Mouse (Mus musculus): ENCODE measurements at regions not wholly inside any gene's neighbourhood (a gene's known extent, or its start where the extent isn't known, plus 50 kb on each side); places are given as distances from the start of the nearest gene placed in this dataset.

GRCm38 (mm10) chr4:45648884-45649577 is 116.8 kb upstream of the Shb start:
- Histone ChIP-seq H3K9me3 (replicated peaks; ENCODE audit: control insufficient read depth, low read length) (no peaks in the 10 kb centered on the region), H3K27me3 (ENCODE audit: control insufficient read depth, insufficient read depth, low read length) (no peaks in the 10 kb centered on the region), H3K27ac (ENCODE audit: low read depth, low read length) (no peak overlapping the region), H3K4me2 (no peak overlapping the region), H3K36me3 (ENCODE audit: control insufficient read depth, insufficient read depth, low read length) (no peaks in the 10 kb centered on the region), H3K4me1 (ENCODE audit: control insufficient read depth, insufficient read depth, low read length) (no peaks in the 10 kb centered on the region), H3K9ac (ENCODE audit: low read depth, low read length) (no peak overlapping the region), H3K4me3 (ENCODE audit: low read depth, low read length) (no peak overlapping the region)
- WGBS (ENCODE audit: insufficient replicate concordance) = 84% methylated on average over 9 of the region's 9 CpGs
- no peak for ATAC-seq (replicated peaks; ENCODE audit: insufficient number of reproducible peaks, low FRiP score, low TSS enrichment)

GRCm38 (mm10) chr4:45647514-45647913 is 115.2 kb upstream of the Shb start:
- H3K4me1 ChIP-seq (ENCODE audit: control insufficient read depth, insufficient read depth, low read length) = no peaks in the 10 kb centered on the region
- 71% methylated on average over 3 of the region's 3 CpGs for WGBS (ENCODE audit: insufficient replicate concordance)
- no peak overlapping the region for H3K9ac ChIP-seq (ENCODE audit: low read depth, low read length)
- no peak overlapping the region for H3K4me3 ChIP-seq (ENCODE audit: low read depth, low read length)
- no peak overlapping the region for H3K4me2 ChIP-seq
- H3K9me3 ChIP-seq (replicated peaks; ENCODE audit: control insufficient read depth, low read length) = no peaks in the 10 kb centered on the region
- no peak overlapping the region for H3K27ac ChIP-seq (ENCODE audit: low read depth, low read length)
- no peak for ATAC-seq (replicated peaks; ENCODE audit: insufficient number of reproducible peaks, low FRiP score, low TSS enrichment)
- no peaks in the 10 kb centered on the region for H3K36me3 ChIP-seq (ENCODE audit: control insufficient read depth, insufficient read depth, low read length)
- H3K27me3 ChIP-seq (ENCODE audit: control insufficient read depth, insufficient read depth, low read length) = no peaks in the 10 kb centered on the region

- 80% methylated on average over 10 of the region's 10 CpGs for whole genome bisulfite sequencing (ENCODE audit: insufficient replicate concordance)
- Histone ChIP-seq H3K4me3 (ENCODE audit: low read depth, low read length) (no peak overlapping the region), H3K9me3 (replicated peaks; ENCODE audit: control insufficient read depth, low read length) (no peaks in the 10 kb centered on the region), H3K36me3 (ENCODE audit: control insufficient read depth, insufficient read depth, low read length) (no peaks in the 10 kb centered on the region), H3K4me2 (no peak overlapping the region), H3K4me1 (ENCODE audit: control insufficient read depth, insufficient read depth, low read length) (no peaks in the 10 kb centered on the region), H3K27me3 (ENCODE audit: control insufficient read depth, insufficient read depth, low read length) (no peaks in the 10 kb centered on the region), H3K27ac (ENCODE audit: low read depth, low read length) (no peak overlapping the region), H3K9ac (ENCODE audit: low read depth, low read length) (no peak overlapping the region)
- no peak for ATAC-seq (replicated peaks; ENCODE audit: insufficient number of reproducible peaks, low FRiP score, low TSS enrichment)
Observed at GRCm38 (mm10) chr4:45642604-45643003, 110.3 kb upstream of the Shb start.

- Histone ChIP-seq H3K27ac (ENCODE audit: low read depth, low read length) (no peak overlapping the region), H3K4me2 (no peak overlapping the region), H3K4me3 (ENCODE audit: low read depth, low read length) (no peak overlapping the region), H3K36me3 (ENCODE audit: control insufficient read depth, insufficient read depth, low read length) (no peaks in the 10 kb centered on the region), H3K9me3 (replicated peaks; ENCODE audit: control insufficient read depth, low read length) (no peaks in the 10 kb centered on the region), H3K9ac (ENCODE audit: low read depth, low read length) (no peak overlapping the region), H3K4me1 (ENCODE audit: control insufficient read depth, insufficient read depth, low read length) (no peaks in the 10 kb centered on the region), H3K27me3 (ENCODE audit: control insufficient read depth, insufficient read depth, low read length) (no peaks in the 10 kb centered on the region)
- WGBS (ENCODE audit: insufficient replicate concordance) = 65% methylated on average over 5 of the region's 5 CpGs
- ATAC-seq (replicated peaks; ENCODE audit: insufficient number of reproducible peaks, low FRiP score, low TSS enrichment) = no peak
Observed at GRCm38 (mm10) chr4:45641272-45641671, 109.0 kb upstream of the Shb start.

- 53% methylated on average over 11 of the region's 11 CpGs for WGBS (ENCODE audit: insufficient replicate concordance)
- H3K4me2 ChIP-seq = no peak overlapping the region
Observed at GRCm38 (mm10) chr4:45640713-45641112, 108.4 kb upstream of the Shb start.

GRCm38 (mm10) chr4:45639397-45640034 is 107.2 kb upstream of the Shb start:
- WGBS (ENCODE audit: insufficient replicate concordance) = 82% methylated on average over 12 of the region's 12 CpGs
- Histone ChIP-seq H3K4me3 (ENCODE audit: low read depth, low read length) (no peak overlapping the region), H3K9me3 (replicated peaks; ENCODE audit: control insufficient read depth, low read length) (no peaks in the 10 kb centered on the region), H3K27ac (ENCODE audit: low read depth, low read length) (no peak overlapping the region), H3K36me3 (ENCODE audit: control insufficient read depth, insufficient read depth, low read length) (no peaks in the 10 kb centered on the region), H3K4me1 (ENCODE audit: control insufficient read depth, insufficient read depth, low read length) (no peaks in the 10 kb centered on the region), H3K4me2 (no peak overlapping the region), H3K27me3 (ENCODE audit: control insufficient read depth, insufficient read depth, low read length) (no peaks in the 10 kb centered on the region), H3K9ac (ENCODE audit: low read depth, low read length) (no peak overlapping the region)
- no peak for ATAC-seq (replicated peaks; ENCODE audit: insufficient number of reproducible peaks, low FRiP score, low TSS enrichment)

More at GRCm38 (mm10) chr4:45640713-45641112, 108.4 kb upstream of the Shb start:
- H3K27me3 ChIP-seq (ENCODE audit: control insufficient read depth, insufficient read depth, low read length) = no peaks in the 10 kb centered on the region
- no peak for ATAC-seq (replicated peaks; ENCODE audit: insufficient number of reproducible peaks, low FRiP score, low TSS enrichment)
- H3K9me3 ChIP-seq (replicated peaks; ENCODE audit: control insufficient read depth, low read length) = no peaks in the 10 kb centered on the region
- H3K27ac ChIP-seq (ENCODE audit: low read depth, low read length) = no peak overlapping the region
- no peak overlapping the region for H3K9ac ChIP-seq (ENCODE audit: low read depth, low read length)
- H3K4me1 ChIP-seq (ENCODE audit: control insufficient read depth, insufficient read depth, low read length) = no peaks in the 10 kb centered on the region
- H3K36me3 ChIP-seq (ENCODE audit: control insufficient read depth, insufficient read depth, low read length) = no peaks in the 10 kb centered on the region
- H3K4me3 ChIP-seq (ENCODE audit: low read depth, low read length) = no peak overlapping the region

GRCm38 (mm10) chr4:45638411-45638810 is 106.1 kb upstream of the Shb start:
- Histone ChIP-seq H3K27me3 (ENCODE audit: control insufficient read depth, insufficient read depth, low read length) (no peaks in the 10 kb centered on the region), H3K4me3 (ENCODE audit: low read depth, low read length) (no peak overlapping the region), H3K4me2 (no peak overlapping the region), H3K9me3 (replicated peaks; ENCODE audit: control insufficient read depth, low read length) (no peaks in the 10 kb centered on the region), H3K4me1 (ENCODE audit: control insufficient read depth, insufficient read depth, low read length) (no peaks in the 10 kb centered on the region), H3K27ac (ENCODE audit: low read depth, low read length) (no peak overlapping the region), H3K9ac (ENCODE audit: low read depth, low read length) (no peak overlapping the region), H3K36me3 (ENCODE audit: control insufficient read depth, insufficient read depth, low read length) (no peaks in the 10 kb centered on the region)
- 43% methylated on average over 8 of the region's 8 CpGs for WGBS (ENCODE audit: insufficient replicate concordance)
- ATAC-seq (replicated peaks; ENCODE audit: insufficient number of reproducible peaks, low FRiP score, low TSS enrichment) = no peak

GRCm38 (mm10) chr4:45631276-45632045 is 99.2 kb upstream of the Shb start:
- 83% methylated on average over 7 of the region's 7 CpGs for WGBS (ENCODE audit: insufficient replicate concordance)
- no peak overlapping the region for H3K27ac ChIP-seq (ENCODE audit: low read depth, low read length)
- ATAC-seq (replicated peaks; ENCODE audit: insufficient number of reproducible peaks, low FRiP score, low TSS enrichment) = no peak

More at GRCm38 (mm10) chr4:45631276-45632045, 99.2 kb upstream of the Shb start:
- no peaks in the 10 kb centered on the region for H3K36me3 ChIP-seq (ENCODE audit: control insufficient read depth, insufficient read depth, low read length)
- no peak overlapping the region for H3K4me3 ChIP-seq (ENCODE audit: low read depth, low read length)
- no peak overlapping the region for H3K4me2 ChIP-seq
- H3K4me1 ChIP-seq (ENCODE audit: control insufficient read depth, insufficient read depth, low read length) = no peaks in the 10 kb centered on the region
- no peak overlapping the region for H3K9ac ChIP-seq (ENCODE audit: low read depth, low read length)
- H3K27me3 ChIP-seq (ENCODE audit: control insufficient read depth, insufficient read depth, low read length) = no peaks in the 10 kb centered on the region
- no peaks in the 10 kb centered on the region for H3K9me3 ChIP-seq (replicated peaks; ENCODE audit: control insufficient read depth, low read length)
